Comparison of ENCODE assay signal across 8 mouse cellular contexts in the genomic region with DNA sequence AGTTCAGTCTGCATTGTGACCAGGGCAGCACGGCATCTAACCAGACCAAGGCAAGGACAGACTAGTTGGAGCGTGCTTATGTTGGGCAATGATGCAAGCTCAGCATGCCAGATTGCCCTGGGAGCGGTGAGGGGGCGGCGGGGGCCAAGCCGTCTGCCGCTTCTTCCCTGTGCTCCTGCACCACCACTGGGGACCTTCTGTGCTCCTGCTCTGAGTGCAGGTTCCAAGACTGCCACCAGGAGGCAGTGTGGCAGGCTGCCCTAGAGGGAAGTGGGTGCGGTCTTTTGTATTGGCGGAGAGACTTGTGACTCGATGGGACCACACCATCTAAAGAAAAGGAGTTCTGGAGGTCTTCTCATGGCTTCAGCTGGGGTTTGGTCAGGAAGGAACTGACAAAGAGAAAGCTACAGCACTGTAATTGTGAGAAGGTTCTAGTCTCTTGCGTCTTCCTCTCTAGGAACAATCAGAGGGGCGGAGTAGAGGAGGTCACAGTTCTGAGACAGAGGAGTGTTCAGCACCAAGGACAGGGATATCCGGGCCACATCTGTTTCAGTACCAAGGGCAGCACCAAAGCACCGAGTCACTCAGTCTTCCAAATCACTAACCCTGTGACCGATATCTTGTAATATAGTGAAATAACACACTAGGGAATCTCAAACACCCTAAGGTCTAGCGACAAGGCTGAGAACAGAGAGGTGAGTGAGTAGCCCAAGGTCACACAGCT. TPM values are rescaled to one million over a fixed set of nuclear protein-coding genes. Genes with fewer than 3 reads are reported as not detected.
DNase-seq lines count a peak whose midpoint lies in the region; ATAC-seq and TF ChIP-seq lines count a peak whose summit lies in the region.

No protein-coding gene starts in this region.

- no peak overlapping the region for H3K4me2 ChIP-seq in forebrain, embryonic 13.5 days

- no peak overlapping the region for H3K27ac ChIP-seq in forebrain, embryonic 10.5 days
- no peak overlapping the region for H3K27ac ChIP-seq in forebrain, embryonic 13.5 days

- no peak overlapping the region for H3ac ChIP-seq in C2C12 (ENCODE audit: control insufficient read depth, insufficient read length, low read depth)

- no peak for TF ChIP-seq CTCF in C2C12 (IDR thresholded peaks at IDR 0.05; ENCODE audit: control insufficient read depth, insufficient read depth, insufficient read length)

- WGBS in forebrain, embryonic 10.5 days: 28% methylated on average over 16 of the region's 16 CpGs
- 28% methylated on average over 16 of the region's 16 CpGs for WGBS in forebrain, embryonic 13.5 days
- 33% methylated on average over 16 of the region's 16 CpGs for WGBS in large intestine, adult 2 months

- H3K9me3 ChIP-seq in forebrain, embryonic 10.5 days: no peaks in the 10 kb centered on the region
- no peaks in the 10 kb centered on the region for H3K9me3 ChIP-seq in forebrain, embryonic 13.5 days (replicated peaks)

- H3K36me3 ChIP-seq in forebrain, embryonic 10.5 days (replicated peaks): no peaks in the 10 kb centered on the region
- no peaks in the 10 kb centered on the region for H3K36me3 ChIP-seq in forebrain, embryonic 13.5 days (ENCODE audit: poor library complexity, severe bottlenecking)
- H3K36me3 ChIP-seq in C2C12 (ENCODE audit: control insufficient read depth, insufficient read depth): no peaks in the 10 kb centered on the region

- no peaks in the 10 kb centered on the region for H3K27me3 ChIP-seq in forebrain, embryonic 10.5 days (ENCODE audit: poor library complexity, severe bottlenecking)
- no peaks in the 10 kb centered on the region for H3K27me3 ChIP-seq in forebrain, embryonic 13.5 days
- H3K27me3 ChIP-seq in C2C12 (ENCODE audit: control insufficient read depth, insufficient read depth, insufficient read length): peaks cover 15% of the 10 kb centered on the region

- DNase-seq in forebrain, embryonic 10.5 days (ENCODE audit: extremely low spot score, low spot score): peak; percentile 63
- DNase-seq in c-Kit-positive CD71-positive TER-119-positive erythroid progenitor cells, embryonic 14.5 days (ENCODE audit: low spot score): peak; percentile 64
- DNase-seq in large intestine, adult 2 months (ENCODE audit: low read depth, low spot score): peak; percentile 24
- peak; percentile 78 for DNase-seq in lung, postnatal 14 days
- peak; percentile 75 for DNase-seq in thymus, postnatal 0 days (ENCODE audit: low spot score)

- peaks cover 54% of the 10 kb centered on the region for H3K4me1 ChIP-seq in forebrain, embryonic 10.5 days
- peaks cover 26% of the 10 kb centered on the region for H3K4me1 ChIP-seq in forebrain, embryonic 13.5 days

- ATAC-seq in forebrain, embryonic 13.5 days: no peak
- ATAC-seq in granulocyte monocyte progenitor cell, adult 5-6 weeks (replicated peaks; ENCODE audit: poor library complexity, severe bottlenecking): peak; percentile 95

- H3K79me3 ChIP-seq in C2C12 (ENCODE audit: low read depth): no peaks in the 10 kb centered on the region

- H3K9ac ChIP-seq in forebrain, embryonic 13.5 days: no peak overlapping the region

- H3K79me2 ChIP-seq in C2C12 (ENCODE audit: control insufficient read depth, insufficient read depth): no peaks in the 10 kb centered on the region

- H3K4me3 ChIP-seq in forebrain, embryonic 10.5 days: no peak overlapping the region
- H3K4me3 ChIP-seq in forebrain, embryonic 13.5 days: no peak overlapping the region
- no peak overlapping the region for H3K4me3 ChIP-seq in C2C12 (ENCODE audit: insufficient read depth, poor library complexity, severe bottlenecking)

TF ChIP-seq in C2C12, 6 proteins besides CTCF, POLR2A, EP300 and RAD21:
- TF ChIP-seq MYOG (IDR thresholded peaks at IDR 0.05; ENCODE audit: control insufficient read depth, extremely low read depth, insufficient read length) (no peak), MAX (IDR thresholded peaks at IDR 0.05) (peak; percentile 81), USF1 (IDR thresholded peaks at IDR 0.05; ENCODE audit: low read depth) (no peak)

RNA-seq across cellular contexts. Expression of gene Syt7, which starts 14.0 kb away (rescaled TPM):
- 0.77 and 2.6 TPM in 2 replicates for polyA plus RNA-seq in forebrain, embryonic 10.5 days (2016; fragmentation: Nextera tagmentation; extraction: Ambion mirVana)
- polyA plus RNA-seq in forebrain, embryonic 13.5 days (2015; fragmentation: Nextera tagmentation; extraction: Ambion mirVana): 4.4 and 5.0 TPM in 2 replicates
- polyA plus RNA-seq in C2C12 (2012; fragmentation: generic; extraction: Trizol): 0.23 TPM
- total RNA-seq in granulocyte monocyte progenitor cell, adult 5-6 weeks (2014; fragmentation: Nextera tagmentation): not detected in 2 replicates
- total RNA-seq in granulocyte monocyte progenitor cell, adult 5-6 weeks (2017): not detected in 2 replicates
- polyA plus RNA-seq in large intestine, adult 2 months (2012; rRNA removed): 6.8 and 7.4 TPM in 2 replicates
- polyA plus RNA-seq in thymus, postnatal 0 days (2015; fragmentation: Nextera tagmentation; extraction: Ambion mirVana): 0.23 and 0.60 TPM in 2 replicates

RNA-seq across cellular contexts. Expression of gene Lrrc10b, which starts 54.3 kb away (rescaled TPM):
- polyA plus RNA-seq in forebrain, embryonic 10.5 days (2016; fragmentation: Nextera tagmentation; extraction: Ambion mirVana): 0.44 and 0.45 TPM in 2 replicates
- 0.25 and 0.40 TPM in 2 replicates for polyA plus RNA-seq in forebrain, embryonic 13.5 days (2015; fragmentation: Nextera tagmentation; extraction: Ambion mirVana)
- polyA plus RNA-seq in C2C12 (2012; fragmentation: generic; extraction: Trizol): 0.07 TPM
- total RNA-seq in granulocyte monocyte progenitor cell, adult 5-6 weeks (2014; fragmentation: Nextera tagmentation): not detected in 2 replicates
- total RNA-seq in granulocyte monocyte progenitor cell, adult 5-6 weeks (2017): 0.34 TPM in 1 of 2 replicates, not detected in the other
- polyA plus RNA-seq in large intestine, adult 2 months (2012; rRNA removed): 3.0 and 3.1 TPM in 2 replicates
- 0.08 and 0.17 TPM in 2 replicates for polyA plus RNA-seq in thymus, postnatal 0 days (2015; fragmentation: Nextera tagmentation; extraction: Ambion mirVana)

Comparison
In these comparisons a context has a peak if more than half of its experiments do, and no peak if none do; other contexts are left out.
1. DNase-seq: peak in every context shown above with its lines; median percentile 78 in lung, postnatal 14 days; 75 in thymus, postnatal 0 days; 64 in c-Kit-positive CD71-positive TER-119-positive erythroid progenitor cells, embryonic 14.5 days; 63 in forebrain, embryonic 10.5 days; 24 in large intestine, adult 2 months.